28 mouse cellular contexts compared by ENCODE assay signal in the genomic region with DNA sequence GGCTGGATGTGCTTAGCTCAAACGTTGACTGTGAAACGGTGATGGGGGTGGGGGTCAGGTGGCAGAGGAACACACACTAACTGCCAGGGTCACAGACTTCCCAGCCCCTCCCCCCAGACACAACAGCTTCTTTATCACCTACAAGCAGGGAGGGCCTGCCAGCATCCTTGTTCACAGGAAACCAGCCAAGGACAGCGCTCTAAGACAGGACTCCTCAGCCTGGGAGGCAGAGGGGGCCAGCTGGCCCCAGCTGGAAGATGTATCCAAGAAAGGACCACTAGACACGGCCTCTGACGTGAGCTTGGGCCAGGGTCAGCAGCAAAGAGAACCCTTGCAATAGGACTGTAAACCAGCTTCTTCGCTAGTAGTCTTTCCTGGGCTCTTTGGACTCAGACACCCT.
DNase-seq lines count a peak whose midpoint lies in the region; ATAC-seq lines count a peak whose summit lies in the region.
"Had no signal": no experiment of that assay in that cellular context is flagged by ENCODE, and none has a peak within 500 bp of the region (broad histone marks: within the 10 kb centered on the region; RNA-seq: fewer than 3 reads in every experiment).

No protein-coding gene starts in this region.

- H3K27ac ChIP-seq in heart, embryonic 16.5 days (ENCODE audit: low read length), result no peak overlapping the region
- no peak overlapping the region for H3K27ac ChIP-seq in kidney, embryonic 16.5 days (ENCODE audit: low read length)
- no peak overlapping the region for H3K27ac ChIP-seq in neural tube, embryonic 14.5 days (ENCODE audit: low read depth, low read length)
- H3K27ac ChIP-seq: heart, embryonic 13.5 days; hindbrain, embryonic 13.5 days; kidney, embryonic 15.5 days; limb, embryonic 12.5 days; liver, embryonic 15.5 days; macrophage; midbrain, embryonic 13.5 days; neural tube, embryonic 15.5 days; stomach, embryonic 15.5 days had no signal

- intact Hi-C loops in heart, postnatal 36 days (cut with DNase I), result no loop called here

- no peak for DNase-seq in heart, postnatal 36 days
- DNase-seq in kidney, postnatal 4 days, result peak; percentile 26 to 49
- DNase-seq in neural tube, embryonic 10.5 days (ENCODE audit: extremely low spot score, low spot score), result no peak
- peak; percentile 8 for DNase-seq in lung, postnatal 36 days
- no peak for DNase-seq in spleen, adult 12 weeks (ENCODE audit: low spot score)
- DNase-seq: adrenal gland, postnatal 10 days; cerebellum, adult 8-10 months; cerebellum, postnatal 36 days; gastrocnemius, postnatal 14 days; kidney, adult 11 months; layer of hippocampus, postnatal 36 days; right cerebral cortex, postnatal 14 days; thymus, adult 18-20 months; thymus, postnatal 25 days had no signal

- no peak overlapping the region for H3K4me3 ChIP-seq in heart, embryonic 16.5 days (ENCODE audit: low read length)
- H3K4me3 ChIP-seq in kidney, embryonic 16.5 days (ENCODE audit: low read length), result no peak overlapping the region
- H3K4me3 ChIP-seq in neural tube, embryonic 14.5 days (ENCODE audit: low read depth, low read length), result no peak overlapping the region
- H3K4me3 ChIP-seq: heart, embryonic 13.5 days; hindbrain, embryonic 13.5 days; kidney, embryonic 15.5 days; limb, embryonic 12.5 days; liver, embryonic 15.5 days; midbrain, embryonic 13.5 days; neural tube, embryonic 15.5 days; stomach, embryonic 15.5 days had no signal

- H3K36me3 ChIP-seq in heart, embryonic 16.5 days (ENCODE audit: control insufficient read depth, insufficient read depth), result no peaks in the 10 kb centered on the region
- H3K36me3 ChIP-seq in kidney, embryonic 16.5 days (ENCODE audit: insufficient read depth, low read length), result no peaks in the 10 kb centered on the region
- H3K36me3 ChIP-seq in neural tube, embryonic 14.5 days (ENCODE audit: control insufficient read depth, insufficient read depth, low read length), result no peaks in the 10 kb centered on the region
- H3K36me3 ChIP-seq: G1E; heart, embryonic 13.5 days; hindbrain, embryonic 13.5 days; kidney, embryonic 15.5 days; liver, embryonic 15.5 days; midbrain, embryonic 13.5 days; neural tube, embryonic 15.5 days; stomach, embryonic 15.5 days had no signal

- no peak overlapping the region for H3K9ac ChIP-seq in heart, embryonic 16.5 days (ENCODE audit: low read length)
- no peak overlapping the region for H3K9ac ChIP-seq in kidney, embryonic 16.5 days (replicated peaks; ENCODE audit: low read length)
- H3K9ac ChIP-seq in neural tube, embryonic 14.5 days (replicated peaks; ENCODE audit: low read depth, low read length), result no peak overlapping the region
- H3K9ac ChIP-seq: heart, embryonic 13.5 days; hindbrain, embryonic 13.5 days; kidney, embryonic 15.5 days; limb, embryonic 12.5 days; liver, embryonic 15.5 days; midbrain, embryonic 13.5 days; neural tube, embryonic 15.5 days; stomach, embryonic 15.5 days had no signal

- no peaks in the 10 kb centered on the region for H3K27me3 ChIP-seq in heart, embryonic 16.5 days (ENCODE audit: control insufficient read depth, insufficient read depth, low read length)
- H3K27me3 ChIP-seq in kidney, embryonic 16.5 days (ENCODE audit: insufficient read depth, low read length), result peaks cover 28% of the 10 kb centered on the region; the same call in 1 of the 2 replicates
- H3K27me3 ChIP-seq in neural tube, embryonic 14.5 days (ENCODE audit: control insufficient read depth, insufficient read depth, low read length), result no peaks in the 10 kb centered on the region
- H3K27me3 ChIP-seq: heart, embryonic 13.5 days; limb, embryonic 12.5 days; liver, embryonic 15.5 days; midbrain, embryonic 13.5 days; neural tube, embryonic 15.5 days; stomach, embryonic 15.5 days had no signal

- no peak overlapping the region for H3K4me2 ChIP-seq in heart, embryonic 16.5 days (ENCODE audit: low read depth, low read length)
- no peak overlapping the region for H3K4me2 ChIP-seq in kidney, embryonic 16.5 days (replicated peaks; ENCODE audit: low read depth, low read length)
- no peak overlapping the region for H3K4me2 ChIP-seq in neural tube, embryonic 14.5 days (ENCODE audit: low read depth, low read length)
- H3K4me2 ChIP-seq: heart, embryonic 13.5 days; hindbrain, embryonic 13.5 days; kidney, embryonic 15.5 days; limb, embryonic 12.5 days; liver, embryonic 15.5 days; midbrain, embryonic 13.5 days; neural tube, embryonic 15.5 days; stomach, embryonic 15.5 days had no signal

- no peaks in the 10 kb centered on the region for H3K9me3 ChIP-seq in heart, embryonic 16.5 days (replicated peaks; ENCODE audit: control insufficient read depth, low read length)
- H3K9me3 ChIP-seq in kidney, embryonic 16.5 days (ENCODE audit: low read length), result no peaks in the 10 kb centered on the region
- no peaks in the 10 kb centered on the region for H3K9me3 ChIP-seq in neural tube, embryonic 14.5 days (ENCODE audit: control insufficient read depth, low read length)
- H3K9me3 ChIP-seq: heart, embryonic 13.5 days; hindbrain, embryonic 13.5 days; kidney, embryonic 15.5 days; limb, embryonic 12.5 days; liver, embryonic 15.5 days; midbrain, embryonic 13.5 days; neural tube, embryonic 15.5 days; stomach, embryonic 15.5 days had no signal

- WGBS in heart, embryonic 16.5 days, result 59% methylated on average over 6 of the region's 6 CpGs
- 42% methylated on average over 6 of the region's 6 CpGs for WGBS in kidney, embryonic 16.5 days
- 80% methylated on average over 6 of the region's 6 CpGs for WGBS in neural tube, embryonic 14.5 days

- H3K4me1 ChIP-seq in heart, embryonic 16.5 days (ENCODE audit: control insufficient read depth, insufficient read depth, low read length), result peaks cover 7% of the 10 kb centered on the region
- H3K4me1 ChIP-seq in kidney, embryonic 16.5 days (ENCODE audit: insufficient read depth, low read length), result peaks cover 12% of the 10 kb centered on the region
- peaks cover 13% of the 10 kb centered on the region for H3K4me1 ChIP-seq in neural tube, embryonic 14.5 days (ENCODE audit: control insufficient read depth, insufficient read depth, low read length)
- H3K4me1 ChIP-seq: liver, embryonic 15.5 days had no signal

- ATAC-seq in heart, embryonic 16.5 days (replicated peaks; ENCODE audit: extremely low read depth, insufficient read depth, low FRiP score), result 0 out of 2 replicates have a peak, but pooled peaks have one; percentile 50
- ATAC-seq in kidney, embryonic 16.5 days (ENCODE audit: low FRiP score, low TSS enrichment), result no peak
- 0 out of 2 replicates have a peak, but pooled peaks have one; percentile 3 for ATAC-seq in neural tube, embryonic 14.5 days (ENCODE audit: low read depth)
- ATAC-seq: forebrain, embryonic 14.5 days; midbrain, embryonic 13.5 days had no signal

Comparison
In these comparisons a context has a peak if more than half of its experiments do, and no peak if none do; other contexts are left out.
1. DNase-seq: peak in kidney, postnatal 4 days (2 of 2) and lung, postnatal 36 days (single experiment); none in heart, postnatal 36 days (0 of 2), neural tube, embryonic 10.5 days (single experiment) and spleen, adult 12 weeks (single experiment).